Mouse (Mus musculus) B cell, adult 2 months (primary cell): Measurements from ENCODE around the gene Tpgs1.
"Not testable (repeated sequence)": the region's sequence is repeated elsewhere in the genome, so short reads cannot be mapped to it uniquely, and the experiment has no call there.

ENCODE experiments used
- DNase-seq, 2 experiments: peaks; one replicate each; pipeline ENCODE4 v3.0.0; 2022

Gene Tpgs1

DNA sequence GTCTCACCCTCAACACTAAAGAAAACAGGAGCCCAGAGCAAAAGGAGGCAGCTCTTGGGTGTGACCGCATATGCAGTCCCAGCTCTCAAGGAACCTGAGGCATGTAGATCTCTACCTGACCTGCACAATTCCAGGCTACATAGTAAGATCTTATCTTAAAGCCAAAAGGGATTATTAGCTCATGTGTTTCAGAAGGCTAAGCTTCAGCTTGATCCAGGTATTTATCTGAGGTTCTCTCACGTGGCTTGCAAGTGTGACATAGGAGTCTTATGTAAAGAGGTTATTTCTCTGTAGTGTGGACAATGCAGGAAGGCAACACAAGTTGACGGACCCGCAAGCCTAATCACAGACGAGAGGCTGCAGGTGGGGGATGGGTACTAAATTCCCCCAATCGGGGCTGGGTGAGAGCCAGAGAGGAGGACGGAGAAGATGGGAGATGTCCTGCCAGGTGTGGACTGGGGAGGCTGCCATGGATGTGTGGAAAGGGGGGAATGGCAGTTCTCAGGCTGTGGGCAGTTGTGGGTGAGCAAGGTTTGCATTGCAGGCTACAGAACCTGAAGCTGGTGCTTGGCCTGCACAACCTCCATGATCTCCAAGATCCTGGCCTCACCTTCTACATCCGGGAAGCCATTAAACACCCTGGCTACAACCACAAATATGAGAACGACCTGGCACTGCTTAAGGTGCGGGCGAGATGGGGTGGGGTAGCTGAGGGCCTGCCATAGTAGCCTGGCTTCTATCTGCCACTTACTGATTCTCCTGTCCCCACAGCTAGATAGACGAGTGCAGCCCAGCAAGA, 24.6 kb downstream of the Tpgs1 start:
- no peak for DNase-seq

DNA sequence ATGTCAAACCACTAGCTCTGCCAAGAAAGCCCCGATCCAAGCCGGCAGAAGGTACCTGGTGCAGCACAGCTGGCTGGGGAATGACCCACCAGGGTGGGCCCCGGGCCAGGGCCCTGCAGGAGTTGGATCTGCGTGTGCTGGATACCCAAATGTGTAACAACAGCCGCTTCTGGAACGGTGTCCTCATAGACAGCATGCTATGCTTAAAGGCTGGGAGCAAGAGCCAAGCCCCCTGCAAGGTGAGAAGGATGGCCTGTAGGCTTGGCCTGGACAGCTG, 25.1 kb downstream of the Tpgs1 start:
- no peak for DNase-seq

DNA sequence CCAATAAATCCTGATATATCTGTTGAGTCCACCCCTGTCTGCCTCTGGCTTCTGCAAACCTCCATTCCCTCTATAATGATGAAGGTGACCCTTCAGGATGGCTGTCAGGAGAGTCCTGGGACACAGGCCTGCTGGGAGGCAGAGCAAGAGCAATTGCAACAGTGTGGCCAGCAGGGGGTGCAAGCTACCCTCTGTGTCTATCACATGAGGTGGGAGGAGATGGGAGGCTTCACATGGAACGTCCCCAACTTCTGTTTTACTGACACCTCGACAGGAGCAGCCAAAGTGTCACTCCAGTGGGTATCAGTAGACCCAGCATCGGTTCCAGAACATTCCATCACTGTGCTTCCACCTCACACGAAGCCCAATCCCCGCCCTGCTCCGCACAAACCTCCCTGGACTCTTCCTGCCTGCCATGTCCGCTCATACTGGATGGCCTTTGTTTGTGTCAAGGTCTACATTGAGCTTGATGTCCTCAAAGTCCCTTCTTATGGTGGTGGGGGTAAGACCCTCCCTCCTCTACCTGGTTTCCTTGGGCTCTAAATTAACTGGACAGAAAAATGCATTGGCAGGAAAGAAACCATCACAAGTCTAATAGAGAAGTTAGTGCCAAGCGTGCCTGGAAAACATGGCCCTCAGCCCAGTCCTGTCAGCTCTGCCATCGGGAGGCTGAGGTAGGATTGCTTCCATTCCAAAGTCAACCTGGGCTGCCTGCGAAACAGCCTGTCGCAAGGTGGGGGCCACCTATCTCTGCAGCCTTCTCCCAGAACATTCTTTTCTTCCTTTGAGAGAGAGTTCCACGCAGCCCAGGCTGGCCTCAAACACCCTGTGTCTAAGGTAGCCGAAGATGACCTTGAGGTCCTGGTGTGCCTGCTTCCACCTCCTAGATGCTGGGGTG, 26.3 kb downstream of the Tpgs1 start:
- DNase-seq: peak; percentile 81 to 82

DNA sequence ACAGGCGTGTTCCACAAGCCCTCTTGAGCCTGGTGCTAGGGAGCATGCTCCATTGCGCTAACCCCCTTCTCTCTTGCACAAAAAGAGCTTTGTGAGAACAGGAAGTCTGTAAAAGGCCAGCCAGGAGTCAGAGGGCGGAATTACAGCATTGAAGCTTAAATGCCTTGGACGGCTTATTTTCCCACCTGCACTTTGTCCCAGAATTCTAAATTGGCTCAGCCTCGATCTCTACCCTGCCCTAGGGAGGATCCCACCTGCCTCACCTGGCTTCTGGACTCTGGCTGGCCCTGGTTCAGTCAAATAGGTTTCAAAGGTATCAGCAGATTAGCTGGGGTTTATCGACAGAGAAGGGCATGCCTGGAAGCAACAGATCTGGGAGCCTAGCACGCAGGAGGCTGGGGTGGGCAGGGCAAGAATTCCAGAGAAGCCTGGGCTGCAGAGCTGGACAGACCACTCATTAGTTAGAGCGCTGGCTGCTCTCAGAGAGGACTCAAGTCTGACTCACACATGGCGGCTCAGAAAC, 27.0 kb downstream of the Tpgs1 start:
- no peak for DNase-seq

DNA sequence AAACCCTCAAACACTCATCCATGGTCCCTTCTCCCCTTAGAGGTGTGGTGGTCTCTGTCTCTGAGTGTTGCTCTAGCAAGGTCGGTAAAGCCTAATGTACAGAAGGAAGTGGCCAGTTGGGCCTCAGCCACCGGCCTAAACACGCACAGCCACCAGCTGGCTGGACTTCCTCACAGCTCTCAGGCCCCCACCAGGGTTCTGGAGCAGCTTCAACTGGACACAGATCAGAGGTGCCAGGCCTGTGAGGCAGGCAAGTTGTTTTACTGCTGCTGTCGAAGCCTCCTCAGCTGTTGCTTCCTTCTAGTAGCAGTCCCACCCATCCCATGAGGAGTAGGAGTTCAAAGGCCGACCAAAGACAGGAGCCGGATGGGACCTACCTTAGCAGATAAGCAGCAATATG, 28.7 kb downstream of the Tpgs1 start:
- no peak for DNase-seq

DNA sequence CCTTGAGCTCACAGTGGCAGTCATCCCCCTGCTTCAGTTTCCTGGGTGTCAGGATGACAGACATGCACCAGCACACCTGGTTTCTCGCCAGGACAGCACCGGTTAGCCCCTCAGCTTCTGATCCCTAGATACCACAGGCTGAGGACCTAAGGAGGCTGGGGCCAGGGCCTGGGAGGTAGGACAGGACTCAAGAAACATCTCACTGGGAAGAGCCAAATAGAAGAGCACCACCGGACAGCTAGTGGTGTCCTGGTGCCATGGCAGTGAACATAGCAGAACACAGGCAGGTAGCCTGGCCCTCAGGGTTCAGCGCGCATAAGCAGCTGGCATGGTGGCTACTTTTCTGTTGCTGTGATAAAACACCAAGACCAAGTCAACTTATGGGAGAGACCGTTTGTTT, 29.3 kb downstream of the Tpgs1 start:
- DNase-seq: no peak

DNA sequence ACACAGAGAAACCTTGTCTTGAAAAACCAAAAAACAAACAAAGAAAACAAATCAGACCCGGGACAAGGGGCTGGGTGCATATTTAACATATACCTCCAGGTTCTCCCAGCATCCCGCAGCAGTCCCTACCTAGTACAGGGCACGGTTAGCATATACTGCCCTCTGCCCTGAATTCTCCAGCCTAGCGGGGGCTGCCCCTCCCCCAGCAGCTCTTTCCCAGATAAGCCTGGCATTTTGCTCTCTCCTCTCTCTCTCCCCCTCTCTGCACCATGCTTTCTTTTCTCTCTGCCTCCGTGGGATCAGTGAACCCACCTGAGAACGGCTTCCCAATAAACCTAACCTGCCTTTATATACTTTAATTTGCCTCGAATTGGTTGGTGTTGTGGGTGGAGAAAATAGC, 31.5 kb downstream of the Tpgs1 start:
- DNase-seq: no peak

DNA sequence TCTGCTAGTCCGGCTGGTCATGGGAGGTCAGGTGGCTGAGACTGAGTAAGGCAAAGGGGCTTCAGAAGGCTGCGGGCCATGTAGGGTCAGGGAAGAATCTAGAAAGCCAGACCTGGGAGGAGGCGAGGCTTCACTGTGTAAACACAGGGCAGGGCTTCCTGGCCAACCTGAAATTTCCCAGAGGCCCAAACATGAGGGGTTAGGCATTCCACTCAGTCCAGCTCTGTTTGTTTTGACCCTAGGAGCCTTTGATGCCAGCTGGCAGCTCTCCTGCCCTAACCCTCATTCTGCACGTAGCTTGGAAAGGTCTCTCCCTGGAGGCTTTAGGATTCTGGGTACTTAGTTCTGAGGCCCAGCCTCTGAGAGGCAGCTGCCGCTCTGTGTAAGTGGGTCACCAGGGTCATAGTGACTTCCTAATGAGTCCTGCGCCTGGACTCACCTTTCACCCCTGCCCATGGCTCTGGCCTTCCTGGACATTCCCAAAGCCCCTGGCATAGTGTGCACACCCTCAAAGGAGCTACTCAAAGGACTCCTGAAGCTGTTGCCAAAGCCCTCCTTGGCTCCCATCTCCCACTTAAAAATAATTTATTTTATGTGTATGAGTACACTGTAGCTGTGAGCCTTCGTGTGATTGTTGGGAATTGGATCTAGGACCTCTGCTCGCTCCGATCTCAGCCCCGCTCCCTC, 32.4 kb downstream of the Tpgs1 start:
- no peak for DNase-seq

DNA sequence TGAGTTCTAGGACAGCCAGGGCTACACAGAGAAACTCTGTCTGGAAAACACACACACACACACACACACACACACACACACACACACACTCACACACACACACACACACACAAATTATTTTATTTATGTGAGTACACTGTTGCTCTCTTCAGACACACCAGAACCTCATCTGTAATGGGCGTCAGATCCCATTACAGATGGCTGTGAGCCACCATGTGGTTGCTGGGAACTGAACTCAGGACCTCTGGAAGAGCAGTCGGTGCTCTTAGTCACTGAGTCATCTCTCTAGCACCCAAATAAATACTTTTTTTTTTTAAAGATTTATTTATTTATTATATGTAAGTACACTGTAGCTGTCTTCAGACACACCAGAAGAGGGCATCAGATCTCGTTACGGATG, 33.8 kb downstream of the Tpgs1 start:
- DNase-seq: not testable (repeated sequence)

DNA sequence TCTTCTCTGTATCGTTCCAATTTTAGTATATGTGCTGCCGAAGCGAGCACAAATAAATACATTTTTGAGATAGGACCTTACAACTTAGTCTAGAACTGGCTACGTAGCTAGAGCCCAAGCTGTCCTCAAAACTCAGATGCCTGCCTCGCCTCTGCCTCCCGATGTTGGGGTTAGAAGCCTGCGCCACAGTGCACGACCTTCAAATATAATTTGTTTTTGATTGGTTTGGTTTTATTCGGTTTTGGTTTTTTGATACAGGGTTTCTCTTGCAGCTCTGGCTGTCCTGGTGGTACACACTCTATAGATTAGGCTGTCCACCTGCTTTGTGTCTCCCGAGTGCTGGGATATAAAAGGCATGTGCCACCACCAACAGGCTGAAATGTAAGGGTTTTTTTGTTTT, 34.4 kb downstream of the Tpgs1 start:
- DNase-seq: no peak

DNA sequence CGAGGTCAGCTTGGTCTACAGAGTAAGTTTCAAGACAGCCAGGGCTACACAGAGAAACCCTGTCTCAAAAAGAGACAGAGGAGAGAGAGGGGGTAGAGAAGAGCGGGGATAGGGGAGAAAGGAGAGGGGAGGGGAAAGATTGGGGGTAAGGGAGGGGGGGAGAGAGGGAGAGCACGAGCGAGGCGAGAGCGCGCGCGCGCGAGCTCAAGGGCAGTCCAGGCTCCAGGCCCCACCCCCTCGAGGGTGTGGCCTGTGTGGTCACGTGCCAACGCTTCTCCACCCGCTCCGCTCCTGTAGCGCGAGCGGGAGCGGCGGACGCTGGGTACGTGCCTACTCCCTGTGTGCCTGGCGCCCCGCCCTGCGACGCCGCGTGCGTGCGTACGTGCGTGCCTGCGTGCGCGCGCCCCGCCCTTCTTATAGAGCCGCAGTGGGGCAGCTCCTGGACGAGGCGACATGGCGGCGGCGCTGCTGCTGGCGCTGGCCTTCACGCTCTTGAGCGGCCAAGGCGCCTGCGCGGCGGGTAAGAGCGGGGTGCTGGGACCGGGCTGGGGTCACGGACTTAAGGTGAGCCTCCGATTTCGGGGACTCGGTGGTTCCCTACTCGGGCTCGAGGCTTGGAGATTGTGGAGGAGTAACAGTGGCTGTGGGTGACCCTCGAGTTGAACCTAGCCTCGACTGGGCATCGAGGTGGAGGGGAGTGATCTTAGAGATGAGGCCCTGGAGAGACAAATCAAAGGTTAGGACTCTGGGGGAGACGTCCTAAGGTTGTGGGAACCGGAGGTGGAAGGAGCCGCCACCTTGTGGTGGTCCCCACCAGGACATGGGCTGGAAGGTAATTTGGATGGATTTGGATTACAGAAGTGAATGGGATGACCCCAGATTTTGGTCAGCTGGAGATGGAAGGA, 35.1 kb downstream of the Tpgs1 start, which contains the start of gene Bsg:
Bsg (plus strand) TSS at position 427 of the 905 bp plus-strand sequence.
- peak; percentile 99 for DNase-seq

DNA sequence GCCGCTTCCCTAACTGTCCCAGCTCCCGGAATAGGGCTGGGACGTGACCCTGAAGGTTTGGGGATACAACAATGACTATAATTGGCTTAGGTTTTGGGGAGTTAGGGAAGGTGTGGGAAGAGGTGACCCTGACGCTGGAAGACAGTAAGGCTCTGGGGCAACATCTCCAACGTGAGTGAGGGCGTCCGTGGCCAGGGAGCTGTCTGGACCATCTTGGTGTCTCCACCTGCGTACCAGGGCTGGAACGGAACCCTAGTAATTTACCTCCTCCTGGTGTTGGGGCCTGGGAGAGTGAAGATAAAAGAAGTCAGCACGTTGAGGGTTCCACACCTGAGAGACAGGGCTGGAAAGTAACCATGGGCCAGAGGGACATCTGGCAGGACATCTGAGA, 35.8 kb downstream of the Tpgs1 start:
- DNase-seq: no peak

DNA sequence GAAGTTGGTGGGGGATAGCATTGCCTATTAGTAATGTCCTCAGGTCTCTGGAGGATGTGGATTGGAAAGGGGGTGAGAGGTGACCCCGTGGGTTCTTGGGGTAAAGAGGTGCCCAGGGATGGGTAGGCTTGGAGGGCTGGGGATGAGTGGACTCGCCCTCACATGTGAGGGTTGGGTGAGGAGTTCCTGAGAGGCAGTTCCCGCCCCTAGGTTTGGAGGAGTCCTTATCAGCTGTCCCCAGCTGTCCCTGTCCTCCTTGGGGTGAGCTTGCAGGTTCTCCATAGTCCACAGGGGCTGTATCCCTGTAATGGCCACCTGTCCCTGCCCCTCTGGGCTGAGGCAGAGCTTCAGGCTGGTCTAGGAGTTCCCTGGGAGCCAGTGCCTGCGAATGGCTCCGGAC, 36.8 kb downstream of the Tpgs1 start:
- DNase-seq: no peak

DNA sequence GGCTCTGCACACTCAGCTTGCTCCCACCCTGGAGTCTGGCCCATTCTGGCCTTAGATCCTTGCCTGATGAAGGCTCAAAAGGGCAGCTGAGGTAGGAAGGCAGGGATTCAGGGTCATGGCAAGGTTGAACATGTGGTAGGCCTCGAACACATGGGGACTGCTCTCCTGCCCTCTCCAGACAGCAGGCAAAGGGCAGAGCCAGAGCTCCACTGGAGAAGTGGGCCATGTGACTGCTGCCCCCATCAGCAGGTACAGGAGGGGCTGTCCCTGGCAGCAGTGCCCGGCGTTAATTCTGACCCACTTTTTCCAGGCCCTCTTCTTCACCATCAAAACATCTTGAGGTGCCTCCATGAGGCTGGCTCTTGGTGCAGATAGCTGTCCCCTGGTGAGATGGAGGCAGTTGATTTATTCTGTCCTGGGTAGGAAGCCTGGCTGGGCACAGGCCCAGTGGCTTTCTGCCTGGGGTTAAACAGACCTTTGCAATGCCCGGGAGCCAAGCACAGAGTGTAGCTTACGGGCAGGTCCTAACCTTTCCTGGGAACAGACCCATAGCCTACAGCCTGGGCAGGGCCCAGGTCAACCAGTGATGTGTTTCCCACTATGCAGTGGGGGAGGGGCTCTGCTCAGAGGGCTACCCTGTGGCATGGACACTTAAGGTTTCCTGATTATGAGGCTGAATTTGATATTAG, 37.4 kb downstream of the Tpgs1 start:
- DNase-seq: no peak

DNA sequence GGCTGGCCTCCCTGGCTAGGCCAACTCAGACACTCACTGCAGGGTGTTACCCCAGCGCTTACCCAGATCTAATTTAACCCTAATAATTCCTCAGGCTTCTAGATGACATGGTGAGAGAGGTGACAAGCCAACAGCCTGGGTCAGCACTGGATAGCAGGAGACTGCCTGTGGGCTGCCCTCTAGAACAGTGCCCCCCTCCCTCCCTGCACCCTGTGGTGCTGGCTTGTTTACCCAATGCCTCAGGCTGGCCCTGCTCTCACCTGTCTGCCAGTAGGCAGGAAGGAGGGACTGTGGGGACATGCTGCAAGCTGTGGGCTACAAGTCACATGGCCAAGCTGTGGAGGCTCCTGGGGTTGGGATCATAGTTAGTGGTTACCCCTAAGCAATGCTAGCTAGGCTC, 38.0 kb downstream of the Tpgs1 start:
- DNase-seq: no peak

DNA sequence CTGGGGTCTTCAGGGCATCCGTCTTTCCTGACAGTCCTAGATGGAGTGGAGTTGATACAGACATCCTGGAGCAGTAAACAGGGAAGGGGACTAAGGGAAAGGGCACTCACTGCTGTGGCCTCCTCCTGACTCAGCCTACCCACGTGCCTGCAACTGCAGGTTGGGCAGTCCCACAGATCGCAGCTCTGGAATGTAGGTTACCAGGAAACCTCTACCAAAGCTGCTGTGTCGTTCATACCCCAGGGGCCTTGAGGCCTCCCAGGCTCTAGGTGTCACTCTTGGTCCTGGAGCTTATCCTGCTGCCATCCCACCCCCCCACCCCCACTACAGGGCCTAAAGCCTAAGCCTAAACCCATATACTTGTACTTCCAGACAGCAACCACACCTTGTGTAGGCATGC, 38.6 kb downstream of the Tpgs1 start:
- DNase-seq: no peak

DNA sequence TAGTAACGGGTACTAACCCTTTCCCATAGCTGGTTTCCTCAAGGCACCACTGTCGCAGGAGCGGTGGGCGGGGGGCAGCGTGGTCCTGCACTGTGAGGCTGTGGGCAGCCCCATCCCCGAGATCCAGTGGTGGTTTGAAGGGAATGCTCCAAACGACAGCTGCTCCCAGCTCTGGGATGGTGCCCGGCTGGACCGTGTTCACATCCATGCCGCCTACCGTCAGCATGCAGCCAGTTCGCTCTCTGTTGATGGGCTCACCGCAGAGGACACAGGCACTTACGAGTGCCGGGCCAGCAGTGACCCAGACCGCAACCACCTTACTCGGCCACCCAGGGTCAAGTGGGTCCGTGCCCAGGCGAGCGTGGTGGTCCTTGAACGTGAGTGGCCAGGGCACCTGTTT, 39.5 kb downstream of the Tpgs1 start:
- no peak for DNase-seq

DNA sequence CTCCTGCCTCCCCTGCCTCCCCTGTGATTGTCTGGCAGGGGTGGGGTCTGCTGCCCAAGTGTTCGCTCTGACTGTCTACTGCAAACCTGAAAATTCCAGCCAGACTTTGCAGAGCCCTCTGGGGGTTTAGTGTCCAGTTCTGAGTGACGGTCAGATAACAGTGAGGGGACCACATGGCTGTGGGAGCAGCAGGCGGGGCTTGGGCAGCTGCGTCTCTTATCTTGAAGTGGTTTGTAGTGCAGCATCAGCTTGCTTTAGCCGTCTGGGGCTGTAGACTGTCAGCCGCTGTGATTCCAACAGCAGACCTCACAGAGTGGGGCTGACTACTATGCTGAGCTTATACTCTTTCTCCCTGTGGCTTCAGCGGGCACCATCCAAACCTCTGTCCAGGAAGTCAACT, 40.1 kb downstream of the Tpgs1 start:
- no peak for DNase-seq

DNA sequence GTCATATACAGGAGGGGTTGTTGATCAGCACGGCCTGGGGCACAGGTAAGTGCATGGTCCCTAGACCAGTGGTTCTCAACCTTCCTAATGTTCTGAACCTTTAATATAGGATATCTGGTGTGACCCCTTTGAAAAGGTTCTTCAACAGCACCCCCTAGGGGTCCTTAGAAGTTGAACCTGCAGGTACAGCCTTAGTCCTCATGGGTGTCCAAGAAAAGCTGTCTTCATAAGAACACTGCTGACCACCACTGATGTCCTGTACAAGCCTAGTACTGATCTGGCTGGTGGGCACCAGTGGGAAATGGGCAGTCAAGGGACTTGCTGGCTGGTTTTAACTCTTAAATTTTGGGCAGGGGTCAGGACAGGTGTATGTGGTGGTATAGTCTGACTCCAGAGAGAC, 42.9 kb downstream of the Tpgs1 start:
- DNase-seq: peak; percentile 37 to 48

DNA sequence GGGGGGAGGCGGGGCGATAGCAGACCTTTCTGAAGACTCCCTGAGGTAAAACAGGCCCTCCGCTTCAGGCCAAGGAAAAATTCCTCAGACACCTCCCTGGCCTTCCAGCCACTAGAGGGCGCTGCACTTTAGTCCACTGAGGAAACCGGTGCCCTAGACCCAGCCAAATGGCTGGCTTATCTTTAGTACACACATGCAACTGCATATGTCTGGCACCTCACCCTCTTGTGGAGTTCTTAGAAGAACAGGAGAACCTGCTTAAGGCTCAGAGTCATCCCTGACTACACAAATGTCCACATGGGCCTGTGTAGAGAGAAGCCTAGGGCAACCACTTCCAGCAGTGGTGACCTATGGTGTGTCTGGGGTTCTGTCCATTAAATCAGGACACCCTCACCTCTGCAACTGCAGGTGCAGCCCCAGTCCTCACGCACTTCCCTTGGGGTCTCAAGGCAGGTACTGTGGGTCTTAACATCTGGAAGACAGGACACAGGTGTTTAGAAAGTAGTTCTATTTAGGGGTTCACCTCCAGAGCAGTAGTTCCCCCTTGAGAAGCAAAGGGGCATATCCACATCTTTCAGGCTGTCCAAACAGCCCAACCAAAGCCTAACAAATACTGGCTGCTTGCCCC, 43.4 kb downstream of the Tpgs1 start:
- DNase-seq: peak; percentile 85 to 86

DNA sequence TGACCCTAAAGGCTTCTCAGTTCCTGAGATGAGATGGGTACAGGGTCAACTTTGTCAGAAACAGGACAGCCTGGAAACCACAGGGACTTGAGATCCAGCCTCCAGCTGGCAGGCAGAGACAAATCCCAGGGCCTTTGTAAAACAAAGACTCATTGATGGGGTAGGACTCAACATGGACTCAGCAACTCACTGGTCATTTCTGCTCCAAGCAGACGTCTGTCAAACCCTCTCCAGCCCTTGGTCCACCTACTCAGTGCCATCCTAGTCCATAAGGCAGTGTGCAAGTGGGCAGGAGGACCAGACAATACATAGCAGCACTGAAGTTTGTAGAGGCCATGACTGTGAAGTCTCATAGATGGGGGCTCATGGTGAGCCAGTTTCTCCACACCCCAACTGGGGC, 44.0 kb downstream of the Tpgs1 start:
- no peak for DNase-seq
